Mouse (Mus musculus): Measurements from ENCODE around the gene Ntsr2.
"Not testable (repeated sequence)": the region's sequence is repeated elsewhere in the genome, so short reads cannot be mapped to it uniquely, and the experiment has no call there.

Ntsr2 gene

GRCm38 (mm10) chr12:16648273-16648672, 4.9 kb upstream of the Ntsr2 start:
- DNase-seq (ENCODE audit: low read depth, low spot score), result no peak

DNA sequence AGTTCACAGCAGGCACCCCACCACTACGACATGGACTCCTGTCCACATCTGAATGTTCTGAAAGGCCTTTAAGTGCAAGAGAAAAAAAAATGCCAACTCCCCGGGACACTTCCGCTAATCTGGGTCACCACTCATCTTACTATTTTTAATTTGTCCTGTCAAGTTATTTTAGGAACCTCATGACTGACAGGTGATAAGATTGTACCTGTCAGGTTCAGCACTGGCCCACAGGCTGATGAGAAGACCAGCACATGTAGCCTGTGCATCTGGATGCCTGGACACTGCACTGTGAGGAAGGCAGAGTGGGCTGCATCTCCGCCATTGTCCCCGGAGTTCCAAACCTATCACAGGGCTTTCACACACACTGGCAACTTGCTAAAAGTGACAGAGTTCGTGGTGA, 3.4 kb upstream of the Ntsr2 start:
- no peak for DNase-seq (ENCODE audit: low read depth, low spot score)

- no peak for DNase-seq (ENCODE audit: low read depth, low spot score)
These were observed 2.4 kb downstream of the Ntsr2 start for GRCm38 (mm10) chr12:16655604-16656003.

GRCm38 (mm10) chr12:16656906-16657875, 4.0 kb downstream of the Ntsr2 start:
- DNase-seq (ENCODE audit: low read depth, low spot score), result no peak

- no peak for DNase-seq (ENCODE audit: low read depth, low spot score)
These were observed 8.3 kb downstream of the Ntsr2 start for GRCm38 (mm10) chr12:16661459-16661858.

DNA sequence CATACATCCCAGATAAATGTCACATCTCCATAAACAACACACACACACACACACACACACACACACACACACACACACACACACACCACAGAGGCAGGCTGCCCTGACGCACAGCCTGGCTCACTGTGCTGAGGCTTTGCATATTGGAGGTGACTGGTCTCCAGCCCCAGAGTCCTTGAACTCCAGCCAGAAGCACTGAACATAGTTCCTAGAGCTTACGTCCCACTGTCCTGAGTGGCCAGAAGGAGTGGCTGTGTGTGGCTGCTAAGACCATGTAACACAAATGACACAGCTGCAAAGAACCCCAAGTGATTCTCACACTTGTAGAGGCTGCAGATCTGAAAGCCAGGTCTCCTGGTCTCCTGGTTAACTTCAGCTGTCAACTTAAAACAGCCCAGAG, 8.8 kb downstream of the Ntsr2 start:
- no peak for DNase-seq (ENCODE audit: low read depth, low spot score)

DNA sequence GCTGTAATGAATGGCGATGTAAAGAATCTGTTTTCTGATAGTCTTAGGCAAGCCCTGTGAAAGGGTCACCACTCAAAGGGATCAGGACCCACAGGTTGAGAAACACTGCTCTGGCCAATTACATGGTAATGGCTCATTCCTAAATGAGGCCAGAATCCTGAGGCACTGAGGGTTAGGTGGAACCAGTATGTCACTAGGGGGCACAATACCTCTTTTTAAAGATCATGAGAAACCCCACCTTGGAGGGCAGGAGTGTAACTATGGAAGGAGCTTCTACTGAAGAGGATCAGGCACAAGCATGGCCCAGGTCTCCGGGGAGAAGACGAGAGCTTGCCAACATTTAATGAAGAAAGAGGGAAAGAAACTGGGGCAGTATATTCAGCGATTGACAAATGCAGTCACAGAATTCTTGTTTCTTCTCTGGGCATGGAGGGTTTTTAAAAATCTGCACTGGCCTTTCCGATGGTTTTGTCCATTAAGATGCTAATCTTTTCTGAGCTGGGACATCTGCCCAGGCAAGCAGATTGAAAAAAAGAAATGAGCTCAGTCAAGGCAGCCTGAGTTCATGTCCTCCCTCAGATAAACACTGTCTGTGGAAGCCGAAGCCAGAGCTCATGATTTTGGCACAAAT, 9.9 kb downstream of the Ntsr2 start:
- no peak for DNase-seq (ENCODE audit: low read depth, low spot score)

- no peak for DNase-seq (ENCODE audit: low read depth, low spot score)
These were observed 11.8 kb downstream of the Ntsr2 start for GRCm38 (mm10) chr12:16665022-16665421.

GRCm38 (mm10) chr12:16669176-16669575, 16.0 kb downstream of the Ntsr2 start:
- no peak for DNase-seq (ENCODE audit: low read depth, low spot score)

DNA sequence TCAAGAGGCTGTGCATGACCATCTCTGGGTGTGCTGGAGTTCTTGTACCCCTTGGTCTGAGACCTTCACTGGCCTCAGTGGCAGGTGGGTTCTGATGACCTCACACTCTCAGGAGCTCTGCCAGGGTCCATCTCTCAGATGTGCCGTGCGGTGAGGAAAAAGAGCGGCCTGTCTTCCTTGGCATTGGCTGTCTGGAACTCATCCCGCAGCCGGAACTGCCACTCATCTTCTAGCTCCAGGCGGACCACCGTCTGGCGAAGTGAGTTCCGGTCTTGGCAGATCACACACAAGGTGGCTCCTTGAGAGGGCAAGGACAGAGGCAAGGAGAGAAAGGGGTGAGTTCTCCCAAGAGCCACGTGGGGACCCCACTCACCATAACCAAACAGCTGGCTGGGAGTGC, 19.1 kb downstream of the Ntsr2 start:
- no peak for DNase-seq (ENCODE audit: low read depth, low spot score)

GRCm38 (mm10) chr12:16690631-16691030, 37.4 kb downstream of the Ntsr2 start:
- no peak for DNase-seq (ENCODE audit: low read depth, low spot score)

DNA sequence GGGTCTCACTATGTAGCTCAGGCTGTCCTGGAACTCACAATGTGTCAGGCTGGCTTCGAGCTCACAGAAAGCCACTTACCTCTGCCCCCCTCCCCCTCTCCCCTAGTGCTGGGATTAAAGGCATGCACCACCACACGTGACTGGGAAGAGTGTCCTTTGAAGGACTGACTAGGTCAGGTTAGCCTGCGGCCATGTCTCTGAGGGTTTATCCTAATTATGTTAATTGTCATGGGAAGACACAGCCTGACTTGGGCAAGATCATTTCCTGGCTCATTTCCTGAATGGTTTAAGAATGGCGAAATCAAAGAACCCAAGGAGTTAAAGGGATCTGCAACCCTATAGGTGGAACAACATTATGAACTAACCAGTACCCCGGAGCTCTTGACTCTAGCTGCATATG, 41.6 kb downstream of the Ntsr2 start:
- no peak for DNase-seq (ENCODE audit: low read depth, low spot score)

DNA sequence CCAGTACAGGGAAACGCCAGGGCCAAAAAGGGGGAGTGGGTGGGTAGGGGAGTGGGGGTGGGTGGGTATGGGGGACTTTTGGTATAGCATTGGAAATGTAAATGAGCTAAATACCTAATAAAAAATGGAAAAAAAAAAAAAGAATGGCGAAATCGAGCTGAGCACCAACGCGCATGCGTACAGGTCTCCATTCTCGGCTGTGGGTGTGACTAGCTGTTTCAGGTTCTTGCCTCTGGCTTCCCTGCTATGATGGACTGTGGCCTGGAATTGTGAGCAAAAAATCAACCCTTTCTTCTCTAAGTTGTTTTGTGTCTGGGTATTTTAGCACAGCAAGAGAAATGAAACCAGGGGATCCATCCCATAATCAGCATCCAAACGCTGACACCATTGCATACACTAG, 42.1 kb downstream of the Ntsr2 start:
- DNase-seq (ENCODE audit: low read depth, low spot score), result not testable (repeated sequence)

GRCm38 (mm10) chr12:16696146-16696545, 43.0 kb downstream of the Ntsr2 start:
- DNase-seq (ENCODE audit: low read depth, low spot score), result no peak

GRCm38 (mm10) chr12:16698691-16699090, 45.5 kb downstream of the Ntsr2 start:
- no peak for DNase-seq (ENCODE audit: low read depth, low spot score)

Data from retina, adult 2 months (tissue).